Mouse (Mus musculus): Measurements from ENCODE around the gene Trmt2b. TPM values are rescaled to one million over a fixed set of nuclear protein-coding genes. Genes with fewer than 3 reads are reported as not detected.
A peak's percentile ranks its signal among the peaks of the same experiment; 100 is the strongest.

Gene Trmt2b
- polyA plus RNA-seq, 1 experiment from 2014 or later, result 8.0 TPM

DNA sequence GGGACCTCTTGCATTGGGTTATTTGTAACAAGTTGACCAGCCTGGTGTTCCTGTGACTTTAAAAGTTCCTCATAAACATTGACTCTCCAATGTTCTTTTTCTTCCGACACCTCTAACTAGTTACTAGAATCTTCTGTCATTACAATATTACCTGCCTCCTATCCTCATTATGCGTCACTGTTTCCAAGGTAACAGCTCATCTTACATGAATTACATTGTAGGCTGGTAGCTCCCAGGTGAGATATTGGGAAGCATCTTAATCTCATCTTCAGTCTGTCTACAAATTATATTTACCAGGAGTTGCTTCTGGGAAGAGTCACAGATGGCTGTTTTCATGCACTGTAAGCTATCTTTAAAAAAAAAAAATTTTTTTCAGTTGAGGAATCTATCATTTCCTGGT, 8.3 kb upstream of the Trmt2b start:
- WGBS, result 91% methylated on average over 2 of the region's 2 CpGs
- no peak for DNase-seq (ENCODE audit: low spot score)
- H3K9me3 ChIP-seq, result no peaks in the 10 kb centered on the region
- H3K27ac ChIP-seq (replicated peaks), result no peak overlapping the region
- no peak overlapping the region for H3K4me3 ChIP-seq
- peaks cover 25% of the 10 kb centered on the region for H3K27me3 ChIP-seq (replicated peaks; ENCODE audit: low read depth, poor library complexity, severe bottlenecking)
- H3K4me1 ChIP-seq, result no peaks in the 10 kb centered on the region
- no peaks in the 10 kb centered on the region for H3K36me3 ChIP-seq (replicated peaks)

DNA sequence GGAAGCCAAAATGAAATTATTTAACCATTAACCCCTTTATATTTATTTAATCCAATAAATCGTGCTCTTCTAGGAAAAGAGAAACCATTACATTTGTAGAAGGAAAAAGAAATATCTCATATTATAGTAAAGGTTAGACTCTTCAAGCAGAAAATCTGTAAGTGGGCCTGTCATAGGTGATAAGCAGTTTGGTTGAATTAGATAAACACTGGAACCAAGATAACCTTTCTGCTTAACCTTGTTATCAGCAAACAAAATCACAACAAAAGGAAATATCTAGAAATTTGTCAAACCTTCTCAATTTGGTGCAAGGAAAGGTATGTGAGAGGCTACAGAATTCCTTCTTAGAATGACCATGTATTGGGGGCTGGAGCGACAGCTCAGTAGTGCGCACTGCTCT, 3.7 kb upstream of the Trmt2b start:
- H3K36me3 ChIP-seq (replicated peaks), result no peaks in the 10 kb centered on the region
- WGBS, result 85% methylated on average over 3 of the region's 3 CpGs
- H3K4me1 ChIP-seq, result peaks cover 9% of the 10 kb centered on the region
- no peaks in the 10 kb centered on the region for H3K9me3 ChIP-seq
- peaks cover 40% of the 10 kb centered on the region for H3K27me3 ChIP-seq (replicated peaks; ENCODE audit: low read depth, poor library complexity, severe bottlenecking)
- DNase-seq (ENCODE audit: low spot score), result no peak
- no peak overlapping the region for H3K27ac ChIP-seq (replicated peaks)
- no peak overlapping the region for H3K4me3 ChIP-seq

DNA sequence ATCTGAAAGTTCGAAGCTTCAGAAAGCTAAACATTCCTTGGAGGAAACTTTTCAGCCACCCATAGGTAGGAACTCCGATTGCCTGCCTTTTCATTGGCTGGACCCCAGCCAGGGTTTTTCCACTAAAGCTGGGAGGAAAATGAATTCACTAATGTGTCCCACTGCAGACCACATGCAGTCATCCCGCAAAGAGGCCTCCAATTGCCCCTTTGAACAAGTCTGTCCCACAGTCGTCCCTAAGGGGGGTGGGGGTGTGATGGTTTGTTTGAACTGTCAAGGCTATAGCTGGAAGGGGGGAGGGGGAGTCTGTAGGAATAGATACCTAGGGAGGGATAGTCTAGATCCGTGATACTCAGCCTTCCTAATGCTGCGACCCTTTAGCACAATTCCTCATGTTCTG, 1.1 kb downstream of the Trmt2b start:
- H3K4me3 ChIP-seq, result no peak overlapping the region
- H3K27ac ChIP-seq (replicated peaks), result no peak overlapping the region
- no peaks in the 10 kb centered on the region for H3K36me3 ChIP-seq (replicated peaks)
- H3K9me3 ChIP-seq, result no peaks in the 10 kb centered on the region
- H3K27me3 ChIP-seq (replicated peaks; ENCODE audit: low read depth, poor library complexity, severe bottlenecking), result peaks cover 37% of the 10 kb centered on the region
- 28% methylated on average over 6 of the region's 6 CpGs for WGBS
- peaks cover 9% of the 10 kb centered on the region for H3K4me1 ChIP-seq
- peak; percentile 18 for DNase-seq (ENCODE audit: low spot score)

DNA sequence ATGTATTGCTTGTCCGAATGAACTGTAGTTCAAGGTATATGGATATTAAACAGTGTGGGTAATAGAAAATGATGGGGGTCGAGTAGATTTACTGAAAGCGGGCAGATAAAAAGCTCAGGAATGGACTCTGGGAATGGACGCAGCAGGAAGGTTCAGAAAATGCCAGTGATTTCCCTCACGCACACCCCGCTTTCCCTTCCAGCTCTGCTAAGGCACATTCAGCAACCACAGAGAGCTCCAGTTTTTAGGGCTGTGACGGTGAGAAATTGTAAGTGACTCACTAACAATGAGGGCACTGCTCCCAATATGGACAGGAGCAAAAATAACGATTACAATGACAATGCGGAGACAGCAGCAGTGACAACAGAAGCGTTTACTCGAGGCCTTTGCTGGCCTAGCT, 14.7 kb downstream of the Trmt2b start:
- Histone ChIP-seq H3K9me3 (no peaks in the 10 kb centered on the region), H3K27ac (replicated peaks) (no peak overlapping the region), H3K27me3 (replicated peaks; ENCODE audit: low read depth, poor library complexity, severe bottlenecking) (peaks cover 31% of the 10 kb centered on the region), H3K36me3 (replicated peaks) (no peaks in the 10 kb centered on the region), H3K4me3 (no peak overlapping the region), H3K4me1 (no peaks in the 10 kb centered on the region)
- 78% methylated on average over 11 of the region's 11 CpGs for WGBS
- no peak for DNase-seq (ENCODE audit: low spot score)

DNA sequence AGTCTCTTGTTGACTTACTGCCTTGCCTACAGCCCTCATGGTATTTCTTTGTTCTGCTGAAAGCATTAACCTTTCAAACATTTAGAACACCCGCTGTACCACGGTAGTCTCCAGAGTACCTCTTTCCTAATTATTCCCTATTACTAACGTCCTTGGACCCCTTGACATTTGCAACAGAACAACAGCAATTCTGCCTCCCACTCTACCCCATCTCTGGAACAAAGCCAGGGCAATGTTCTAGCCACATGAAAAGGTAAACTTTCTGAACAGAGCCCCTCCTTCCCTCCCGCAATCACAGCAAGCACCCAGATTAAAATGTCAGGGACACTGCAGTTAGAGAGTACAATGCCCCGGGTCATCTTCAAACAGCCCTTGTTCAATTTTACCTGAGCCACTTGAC, 15.6 kb downstream of the Trmt2b start:
- H3K4me1 ChIP-seq, result no peaks in the 10 kb centered on the region
- no peak overlapping the region for H3K27ac ChIP-seq (replicated peaks)
- DNase-seq (ENCODE audit: low spot score), result no peak
- no peaks in the 10 kb centered on the region for H3K36me3 ChIP-seq (replicated peaks)
- H3K9me3 ChIP-seq, result no peaks in the 10 kb centered on the region
- peaks cover 31% of the 10 kb centered on the region for H3K27me3 ChIP-seq (replicated peaks; ENCODE audit: low read depth, poor library complexity, severe bottlenecking)
- H3K4me3 ChIP-seq, result no peak overlapping the region
- 62% methylated on average over 5 of the region's 5 CpGs for WGBS

DNA sequence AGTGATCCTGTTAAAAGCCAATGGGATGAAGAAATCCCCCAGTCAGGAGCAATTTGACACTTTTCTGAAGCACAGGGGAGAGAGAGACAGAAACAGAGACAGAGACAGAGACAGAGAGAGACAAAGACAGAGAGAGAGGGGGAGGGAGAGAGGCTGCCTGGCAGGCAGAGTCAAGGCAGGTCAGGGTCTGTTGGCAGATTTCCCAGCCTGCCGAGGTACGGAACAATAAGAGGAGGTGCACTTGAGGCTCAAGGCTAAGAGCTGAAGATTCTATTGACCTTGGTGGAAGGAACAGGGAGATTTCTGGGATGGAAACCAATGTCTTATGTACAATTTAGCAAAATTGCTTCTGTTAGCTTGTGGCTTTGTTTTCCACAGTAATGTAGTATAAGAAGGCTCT, 28.6 kb downstream of the Trmt2b start:
- Histone ChIP-seq H3K27me3 (replicated peaks; ENCODE audit: low read depth, poor library complexity, severe bottlenecking) (no peaks in the 10 kb centered on the region), H3K27ac (replicated peaks) (no peak overlapping the region), H3K36me3 (replicated peaks) (no peaks in the 10 kb centered on the region), H3K4me3 (no peak overlapping the region), H3K9me3 (no peaks in the 10 kb centered on the region), H3K4me1 (no peaks in the 10 kb centered on the region)
- no peak for DNase-seq (ENCODE audit: low spot score)
- 77% methylated on average over 2 of the region's 2 CpGs for WGBS

DNA sequence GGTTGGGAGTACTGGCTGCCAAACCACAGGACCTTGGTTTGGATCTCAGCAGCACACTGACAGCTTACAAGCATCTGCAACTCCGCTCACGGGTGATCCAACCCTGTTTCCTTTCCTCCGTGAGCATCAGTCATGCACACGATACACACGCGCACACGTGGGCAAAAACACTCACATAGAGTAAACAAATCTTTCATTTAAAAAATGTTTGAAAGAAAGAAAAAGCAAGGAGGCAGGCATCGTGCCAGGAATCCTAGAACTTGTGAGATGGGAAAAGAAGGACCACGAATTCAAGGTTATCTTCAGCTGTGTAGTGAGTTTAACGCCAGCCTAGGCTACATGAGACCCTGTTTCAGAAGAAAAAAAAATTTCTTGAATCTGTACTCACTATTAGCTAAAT, 30.8 kb downstream of the Trmt2b start:
- peaks cover 5% of the 10 kb centered on the region; the same call in 1 of the 2 replicates for H3K27me3 ChIP-seq (replicated peaks; ENCODE audit: low read depth, poor library complexity, severe bottlenecking)
- 91% methylated on average over 10 of the region's 10 CpGs for WGBS
- no peaks in the 10 kb centered on the region for H3K36me3 ChIP-seq (replicated peaks)
- H3K9me3 ChIP-seq, result no peaks in the 10 kb centered on the region
- DNase-seq (ENCODE audit: low spot score), result no peak
- H3K27ac ChIP-seq (replicated peaks), result no peak overlapping the region
- no peak overlapping the region for H3K4me3 ChIP-seq
- no peaks in the 10 kb centered on the region for H3K4me1 ChIP-seq

DNA sequence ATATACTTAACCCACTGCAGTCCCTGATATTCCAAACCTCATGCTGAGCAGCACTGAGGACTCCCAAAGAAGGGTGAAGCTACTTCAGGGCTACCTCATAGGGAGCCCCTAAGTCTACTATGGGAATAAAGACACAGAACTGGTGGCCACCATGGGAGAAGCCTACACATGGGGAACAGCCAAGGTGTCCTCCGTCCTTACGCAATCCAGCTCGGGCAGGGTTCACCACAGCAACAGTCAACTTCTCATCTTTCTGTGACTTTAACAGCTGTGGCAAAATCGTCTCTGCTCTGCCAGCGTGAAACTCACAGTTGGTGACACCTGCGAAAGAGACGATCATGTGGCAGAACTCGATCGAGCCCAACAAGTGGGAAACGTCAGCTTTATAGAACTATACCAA, 38.5 kb downstream of the Trmt2b start:
- H3K27ac ChIP-seq (replicated peaks), result no peak overlapping the region
- no peaks in the 10 kb centered on the region for H3K4me1 ChIP-seq
- 93% methylated on average over 10 of the region's 10 CpGs for WGBS
- no peak for DNase-seq (ENCODE audit: low spot score)
- no peak overlapping the region for H3K4me3 ChIP-seq
- H3K9me3 ChIP-seq, result no peaks in the 10 kb centered on the region
- peaks cover 21% of the 10 kb centered on the region; the same call in 1 of the 2 replicates for H3K27me3 ChIP-seq (replicated peaks; ENCODE audit: low read depth, poor library complexity, severe bottlenecking)
- no peaks in the 10 kb centered on the region for H3K36me3 ChIP-seq (replicated peaks)

DNA sequence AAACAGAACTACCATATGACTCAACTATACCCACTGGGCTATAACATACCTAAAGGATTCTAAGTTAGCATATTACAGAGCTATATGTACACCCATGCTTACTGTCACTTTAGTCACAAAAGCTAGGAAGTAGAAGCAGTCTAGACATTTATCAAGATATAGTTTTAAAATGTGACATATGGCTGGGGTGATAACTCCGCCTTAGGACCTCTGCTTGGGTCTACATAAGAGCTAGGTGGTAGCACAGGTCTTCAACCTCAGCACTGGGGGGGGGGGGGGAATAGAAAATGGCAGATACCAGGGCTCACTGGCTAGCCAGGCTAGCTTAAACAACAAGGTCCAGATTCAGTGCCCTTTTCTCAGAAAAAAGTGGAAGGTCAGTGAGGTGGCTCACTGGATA, 43.7 kb downstream of the Trmt2b start:
- no peak for DNase-seq (ENCODE audit: low spot score)
- 78% methylated on average over 1 of the region's 1 CpGs for WGBS
- Histone ChIP-seq H3K27me3 (replicated peaks; ENCODE audit: low read depth, poor library complexity, severe bottlenecking) (0 out of 2 replicates have a peak, but pooled peaks cover 7% of the 10 kb centered on the region), H3K36me3 (replicated peaks) (no peaks in the 10 kb centered on the region), H3K9me3 (no peaks in the 10 kb centered on the region), H3K27ac (replicated peaks) (no peak overlapping the region), H3K4me1 (no peaks in the 10 kb centered on the region), H3K4me3 (no peak overlapping the region)

DNA sequence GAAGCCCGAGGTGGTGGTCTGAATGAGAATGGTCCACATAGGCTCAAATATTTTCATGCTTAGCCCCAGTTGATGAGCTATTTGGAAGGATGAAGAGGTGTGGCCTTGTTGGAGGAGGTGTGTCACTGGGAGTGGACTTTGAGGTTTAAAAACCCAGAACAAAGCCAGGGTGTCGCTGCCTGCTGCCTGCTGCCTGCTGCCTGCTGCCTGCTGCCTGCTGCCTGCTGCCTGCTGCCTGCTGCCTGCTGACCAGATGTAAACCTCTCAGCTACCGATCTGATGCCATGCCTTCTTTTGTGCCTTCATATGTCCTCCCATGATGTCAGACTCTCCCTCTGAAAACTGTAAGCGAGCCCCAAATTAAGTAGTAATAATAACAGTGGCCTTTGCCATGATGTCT, 54.9 kb downstream of the Trmt2b start, which contains the start of gene Nox1:
Nox1 (minus strand) TSS at position 101 of the 400 bp plus-strand sequence.
- H3K4me1 ChIP-seq, result no peaks in the 10 kb centered on the region
- no peak for DNase-seq (ENCODE audit: low spot score)
- no peak within 1 kb of the TSS for H3K4me3 ChIP-seq
- H3K36me3 ChIP-seq (replicated peaks), result no peaks in the 10 kb centered on the region
- WGBS, result 58% methylated on average over 4 of the region's 4 CpGs
- peaks cover 30% of the 10 kb centered on the region for H3K27me3 ChIP-seq (replicated peaks; ENCODE audit: low read depth, poor library complexity, severe bottlenecking)
- no peak within 1 kb of the TSS for H3K27ac ChIP-seq (replicated peaks)
- H3K9me3 ChIP-seq, result no peaks in the 10 kb centered on the region

DNA sequence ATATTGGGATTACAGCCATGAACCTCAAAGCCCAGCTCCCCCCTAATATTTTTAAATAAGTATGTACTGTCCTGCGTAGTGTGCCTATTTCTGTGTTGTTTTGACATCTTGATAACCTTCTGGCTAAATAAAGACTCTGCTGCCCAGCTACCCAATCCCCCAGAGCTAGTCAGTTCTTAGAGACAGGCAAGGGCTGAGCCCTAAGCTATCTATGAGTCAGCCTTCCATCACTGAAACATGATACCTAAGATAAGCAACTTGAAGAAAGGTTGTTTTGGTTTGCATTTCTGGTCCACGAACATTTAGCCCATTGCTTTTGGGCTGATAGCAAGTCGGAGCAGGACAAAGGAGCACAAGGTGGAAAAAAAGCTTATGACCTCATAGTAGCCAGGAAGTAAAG, 56.2 kb downstream of the Trmt2b start:
- no peak for DNase-seq (ENCODE audit: low spot score)
- Histone ChIP-seq H3K4me3 (no peak overlapping the region), H3K27ac (replicated peaks) (no peak overlapping the region), H3K4me1 (no peaks in the 10 kb centered on the region), H3K9me3 (no peaks in the 10 kb centered on the region), H3K36me3 (replicated peaks) (no peaks in the 10 kb centered on the region), H3K27me3 (replicated peaks; ENCODE audit: low read depth, poor library complexity, severe bottlenecking) (peaks cover 30% of the 10 kb centered on the region)
- 63% methylated on average over 3 of the region's 3 CpGs for WGBS

DNA sequence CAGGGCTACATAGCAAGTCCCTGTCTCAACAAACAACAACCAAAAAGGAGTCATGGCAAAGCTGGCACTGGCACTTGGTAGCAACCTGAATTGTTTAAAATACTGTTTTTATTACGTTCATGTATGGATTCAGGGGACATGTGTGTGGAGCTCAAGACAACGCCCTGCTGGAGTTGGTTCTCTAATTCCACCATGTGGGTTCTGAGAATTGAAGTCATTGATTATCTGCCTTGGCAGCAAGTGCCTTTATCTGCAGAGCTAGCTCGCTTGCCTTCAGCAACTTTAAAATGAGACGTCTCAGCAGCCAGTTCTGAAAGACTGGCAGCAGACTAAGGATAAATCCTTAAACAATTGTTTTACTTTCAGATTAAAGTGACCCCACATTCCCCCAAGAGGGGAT, 58.6 kb downstream of the Trmt2b start:
- DNase-seq (ENCODE audit: low spot score), result no peak
- Histone ChIP-seq H3K9me3 (no peaks in the 10 kb centered on the region), H3K36me3 (replicated peaks) (no peaks in the 10 kb centered on the region), H3K4me1 (no peaks in the 10 kb centered on the region), H3K27me3 (replicated peaks; ENCODE audit: low read depth, poor library complexity, severe bottlenecking) (peaks cover 30% of the 10 kb centered on the region), H3K27ac (replicated peaks) (no peak overlapping the region), H3K4me3 (no peak overlapping the region)
- 65% methylated on average over 4 of the region's 4 CpGs for WGBS

DNA sequence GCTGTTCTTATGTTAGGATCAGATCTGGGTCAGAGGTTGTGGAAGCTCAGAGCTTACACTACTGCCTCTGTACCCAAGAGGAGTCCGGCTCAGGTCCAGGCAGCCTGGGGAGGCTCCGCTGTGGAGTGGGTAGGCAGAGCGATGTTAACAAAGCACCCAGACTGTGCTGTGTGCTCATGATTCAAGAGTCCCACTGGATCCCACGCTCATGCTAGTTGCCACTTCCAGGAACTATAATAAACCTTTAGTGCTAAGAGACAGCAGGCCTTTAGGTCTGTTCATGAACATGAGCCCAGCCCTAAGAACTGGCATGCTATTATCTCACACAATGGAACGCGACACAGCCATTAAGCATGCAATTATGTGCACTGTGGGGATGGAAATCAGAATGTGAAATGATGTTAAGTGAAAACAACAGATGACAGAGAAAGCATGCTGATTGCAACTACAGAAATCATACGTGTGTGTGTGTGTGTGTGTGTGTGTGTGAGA, 65.6 kb downstream of the Trmt2b start:
- 90% methylated on average over 7 of the region's 7 CpGs for WGBS
- DNase-seq (ENCODE audit: low spot score), result no peak
- Histone ChIP-seq H3K4me1 (no peaks in the 10 kb centered on the region), H3K27ac (replicated peaks) (no peak overlapping the region), H3K36me3 (replicated peaks) (no peaks in the 10 kb centered on the region), H3K27me3 (replicated peaks; ENCODE audit: low read depth, poor library complexity, severe bottlenecking) (peaks cover 7% of the 10 kb centered on the region), H3K4me3 (no peak overlapping the region), H3K9me3 (no peaks in the 10 kb centered on the region)

DNA sequence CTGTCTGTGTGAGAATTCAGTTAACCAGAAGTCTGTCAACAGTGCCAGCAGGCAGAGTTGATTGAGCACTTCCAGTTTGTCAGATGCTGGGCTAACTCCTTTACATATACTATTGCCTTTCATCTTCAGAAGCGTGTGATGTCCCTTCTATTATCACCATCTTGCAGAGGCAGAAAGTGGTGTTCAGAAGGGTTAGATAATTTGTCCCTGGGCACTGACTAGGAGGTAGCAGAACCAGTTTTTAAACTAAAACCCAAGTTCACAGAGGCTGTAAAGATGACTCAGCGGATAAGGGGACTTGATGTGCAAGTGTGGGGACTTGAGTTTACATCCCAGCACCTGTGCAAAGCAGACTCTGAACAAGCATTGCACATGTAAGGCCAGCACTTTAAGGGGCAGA, 68.3 kb downstream of the Trmt2b start:
- 87% methylated on average over 2 of the region's 2 CpGs for WGBS
- no peak for DNase-seq (ENCODE audit: low spot score)
- H3K4me3 ChIP-seq, result no peak overlapping the region
- H3K36me3 ChIP-seq (replicated peaks), result no peaks in the 10 kb centered on the region
- H3K9me3 ChIP-seq, result no peaks in the 10 kb centered on the region
- no peaks in the 10 kb centered on the region for H3K4me1 ChIP-seq
- H3K27ac ChIP-seq (replicated peaks), result no peak overlapping the region
- peaks cover 7% of the 10 kb centered on the region for H3K27me3 ChIP-seq (replicated peaks; ENCODE audit: low read depth, poor library complexity, severe bottlenecking)
